Mouse (Mus musculus) R1 (cell line): ENCODE results near the gene Sycp2.

ENCODE experiments used
- DNase-seq: peaks from one replicate; pipeline ENCODE4 v3.0.0-alpha.2; 2018; ENCODE audit warnings: low read depth, low spot score

Sycp2 gene

GRCm38 (mm10) chr2:178407053-178407815 is at the start of gene Sycp2:
Gene Sycp2 (minus strand): TSS chr2:178407685.
- DNase-seq, result peak; percentile 67

- DNase-seq, result peak; percentile 13
Measured at GRCm38 (mm10) chr2:178454664-178455516, 47.4 kb upstream of the Sycp2 start.

GRCm38 (mm10) chr2:178450961-178451360 is 43.5 kb upstream of the Sycp2 start:
- no peak for DNase-seq

- DNase-seq, result no peak
Measured at GRCm38 (mm10) chr2:178450236-178450635, 42.8 kb upstream of the Sycp2 start.

GRCm38 (mm10) chr2:178449386-178449785 is 41.9 kb upstream of the Sycp2 start:
- no peak for DNase-seq

GRCm38 (mm10) chr2:178437311-178437710 is 29.8 kb upstream of the Sycp2 start:
- DNase-seq, result no peak

- DNase-seq, result no peak
Measured at GRCm38 (mm10) chr2:178433903-178434302, 26.4 kb upstream of the Sycp2 start.

GRCm38 (mm10) chr2:178433495-178433894 is 26.0 kb upstream of the Sycp2 start:
- no peak for DNase-seq

GRCm38 (mm10) chr2:178430231-178430630 is 22.7 kb upstream of the Sycp2 start, which contains the start of gene Cdh26:
Gene Cdh26 (plus strand): TSS chr2:178430531.
- no peak for DNase-seq

GRCm38 (mm10) chr2:178429426-178429825 is 21.9 kb upstream of the Sycp2 start:
- no peak for DNase-seq

- DNase-seq, result no peak
Measured at GRCm38 (mm10) chr2:178428676-178429075, 21.2 kb upstream of the Sycp2 start.

GRCm38 (mm10) chr2:178428183-178428582 is 20.7 kb upstream of the Sycp2 start:
- DNase-seq, result no peak

GRCm38 (mm10) chr2:178427181-178427580 is 19.7 kb upstream of the Sycp2 start:
- no peak for DNase-seq

- no peak for DNase-seq
Measured at GRCm38 (mm10) chr2:178426229-178426628, 18.7 kb upstream of the Sycp2 start.

- no peak for DNase-seq
Measured at GRCm38 (mm10) chr2:178423223-178423622, 15.7 kb upstream of the Sycp2 start.

- DNase-seq, result no peak
Measured at GRCm38 (mm10) chr2:178422186-178422585, 14.7 kb upstream of the Sycp2 start.

- no peak for DNase-seq
Measured at GRCm38 (mm10) chr2:178421603-178422002, 14.1 kb upstream of the Sycp2 start.

- DNase-seq, result no peak
Measured at GRCm38 (mm10) chr2:178420576-178420975, 13.1 kb upstream of the Sycp2 start.

- peak; percentile 11 for DNase-seq
Measured at GRCm38 (mm10) chr2:178416970-178417369, 9.5 kb upstream of the Sycp2 start.

- DNase-seq, result no peak
Measured at GRCm38 (mm10) chr2:178416427-178416826, 8.9 kb upstream of the Sycp2 start.

- DNase-seq, result no peak
Measured at GRCm38 (mm10) chr2:178415150-178415448, 7.6 kb upstream of the Sycp2 start.

- peak; percentile 56 for DNase-seq
Measured at GRCm38 (mm10) chr2:178414261-178415149, 7.0 kb upstream of the Sycp2 start, which contains the start of the genes Ppp1r3d and Fam217b. Gene Ppp1r3d (minus strand): TSS chr2:178414472. Gene Fam217b (plus strand): TSS chr2:178414524.
